8 mouse cellular contexts compared by ENCODE assay signal in the genomic region with DNA sequence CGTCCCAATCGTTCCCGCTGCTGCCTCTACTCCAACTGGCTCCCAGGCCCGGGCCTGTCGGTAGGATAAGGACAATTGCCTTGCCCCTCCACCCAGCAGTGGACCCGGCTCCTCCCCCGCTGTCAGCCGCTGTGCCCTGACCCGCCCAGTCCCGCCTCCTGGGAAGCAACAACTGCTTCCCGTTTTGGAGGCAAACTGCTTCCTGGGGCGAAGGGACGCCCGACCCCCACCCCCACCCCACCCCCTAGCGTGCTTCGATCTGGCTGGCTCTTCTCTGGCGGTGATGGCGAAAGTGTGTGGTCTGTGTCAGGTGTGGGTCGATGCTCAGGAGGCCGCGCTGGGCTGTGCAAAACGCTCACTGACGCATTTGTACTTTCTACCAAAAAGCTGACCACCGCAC.
DNase-seq lines count a peak whose midpoint lies in the region; ATAC-seq and TF ChIP-seq lines count a peak whose summit lies in the region.

No protein-coding gene starts in this region.

- H3K4me3 ChIP-seq in gastrocnemius, adult 2 months: peak overlapping the region; percentile 43
- peak overlapping the region; percentile 31 for H3K4me3 ChIP-seq in forebrain, embryonic 15.5 days
- H3K4me3 ChIP-seq in kidney, postnatal 0 days (replicated peaks; ENCODE audit: low read depth, low read length): peak overlapping the region; percentile 35

- H3K27ac ChIP-seq in gastrocnemius, adult 2 months: no peak overlapping the region
- no peak overlapping the region for H3K27ac ChIP-seq in forebrain, embryonic 15.5 days (replicated peaks)
- H3K27ac ChIP-seq in kidney, postnatal 0 days: no peak overlapping the region

- intact Hi-C loops in gastrocnemius, adult 2 months (cut with DNase I): no loop called here

- DNase-seq in gastrocnemius, adult 2 months: peak; percentile 21
- no peak for DNase-seq in gastrocnemius, adult 18-20 months (ENCODE audit: low spot score)
- DNase-seq in R1 (ENCODE audit: low read depth, low spot score): peak; percentile 57
- peak; percentile 56 for DNase-seq in kidney, postnatal 0 days (ENCODE audit: low spot score)
- DNase-seq in lung, postnatal 14 days: peak; percentile 8
- peak; percentile 53 for DNase-seq in yolk sac, embryonic 10.5 days (ENCODE audit: low spot score)
- DNase-seq in layer of hippocampus, postnatal 25 days (ENCODE audit: extremely low spot score in 1 of 2, low spot score in 1 of 2): no peak

- no peak for TF ChIP-seq CTCF in gastrocnemius, adult 2 months (IDR thresholded peaks at IDR 0.05)
- no peak for TF ChIP-seq CTCF in kidney, postnatal 0 days (IDR thresholded peaks at IDR 0.05; ENCODE audit: low read depth)

- ATAC-seq in forebrain, embryonic 15.5 days (replicated peaks): peak; percentile 85
- peak; percentile 90 for ATAC-seq in kidney, postnatal 0 days (replicated peaks; ENCODE audit: low FRiP score, low read depth)

- H3K9ac ChIP-seq in forebrain, embryonic 15.5 days (replicated peaks): no peak overlapping the region
- H3K9ac ChIP-seq in kidney, postnatal 0 days (ENCODE audit: low read depth, low read length): no peak overlapping the region

- H3K27me3 ChIP-seq in forebrain, embryonic 15.5 days: no peaks in the 10 kb centered on the region
- H3K27me3 ChIP-seq in kidney, postnatal 0 days (ENCODE audit: insufficient read depth, low read length): no peaks in the 10 kb centered on the region

- no peaks in the 10 kb centered on the region for H3K4me1 ChIP-seq in forebrain, embryonic 15.5 days
- H3K4me1 ChIP-seq in kidney, postnatal 0 days (replicated peaks; ENCODE audit: insufficient read depth, low read length): no peaks in the 10 kb centered on the region

- 29% methylated on average over 24 of the region's 24 CpGs for WGBS in forebrain, embryonic 15.5 days
- WGBS in kidney, postnatal 0 days: 22% methylated on average over 24 of the region's 24 CpGs

- no peaks in the 10 kb centered on the region for H3K9me3 ChIP-seq in forebrain, embryonic 15.5 days
- H3K9me3 ChIP-seq in kidney, postnatal 0 days (replicated peaks; ENCODE audit: low read length): no peaks in the 10 kb centered on the region

- H3K4me2 ChIP-seq in forebrain, embryonic 15.5 days (replicated peaks): peak overlapping the region; percentile 45
- peak overlapping the region; percentile 52 for H3K4me2 ChIP-seq in kidney, postnatal 0 days (ENCODE audit: low read length)

- H3K36me3 ChIP-seq in forebrain, embryonic 15.5 days: no peaks in the 10 kb centered on the region
- no peaks in the 10 kb centered on the region for H3K36me3 ChIP-seq in kidney, postnatal 0 days (ENCODE audit: insufficient read depth, low read length)

Comparison
In these comparisons a context has a peak if more than half of its experiments do, and no peak if none do; other contexts are left out.
1. DNase-seq: peak in gastrocnemius, adult 2 months (single experiment), R1 (single experiment), kidney, postnatal 0 days (single experiment), lung, postnatal 14 days (single experiment) and yolk sac, embryonic 10.5 days (single experiment); none in gastrocnemius, adult 18-20 months (single experiment) and layer of hippocampus, postnatal 25 days (0 of 2).
2. Peak in every context shown above with its lines, with median percentiles within 50 percentile points of each other: H3K4me3 ChIP-seq.